Mouse (Mus musculus) C2C12 (cell line): ENCODE data around the gene Plbd1.

Source experiments
- CTCF ChIP-seq: IDR thresholded peaks from one replicate; pipeline ENCODE4 v1.5.1; 2011; ENCODE audit not compliant: control insufficient read depth, insufficient read depth, insufficient read length
- USF1 ChIP-seq: IDR thresholded peaks from one replicate; pipeline ENCODE4 v1.6.1; 2011; ENCODE audit warnings: low read depth, mild to moderate bottlenecking, control low read depth, moderate library complexity

DNA sequence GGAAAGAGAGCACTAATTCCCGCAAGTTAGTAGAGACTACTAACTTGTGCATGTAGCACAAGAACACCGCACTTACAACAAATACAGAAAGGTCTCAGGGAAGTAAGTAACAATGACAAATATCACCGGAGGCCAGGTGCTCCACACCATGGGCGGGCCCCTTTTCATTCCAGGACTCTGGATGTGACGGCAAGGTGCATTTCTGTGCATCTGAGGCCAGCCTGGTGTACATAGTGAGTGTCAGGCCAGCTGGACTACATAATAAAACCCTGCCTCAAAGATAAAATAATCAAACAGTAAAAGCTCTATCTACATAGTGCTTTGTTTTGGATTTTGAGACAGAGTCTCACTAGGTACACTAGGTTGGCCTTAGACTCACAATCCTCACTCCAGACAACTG is 32.1 kb downstream of the Plbd1 start:
- TF ChIP-seq CTCF (no peak), USF1 (no peak)
